Mouse (Mus musculus) B cell, adult (primary cell): ENCODE measurements around the gene Cnksr3. TPM values are rescaled to one million over a fixed set of nuclear protein-coding genes. Genes with fewer than 3 reads are reported as not detected.

ENCODE experiments used
- total RNA-seq: library from RNA; stranded (reverse); gene quantifications from 4 replicates; pipeline ENCODE4 v1.2.4, GENCODE M21; 2023; ENCODE audit not compliant: inconsistent age

Cnksr3 gene
- total RNA-seq = 8.4 to 9.6 TPM (median 8.9 TPM) in 4 replicates

DNA sequence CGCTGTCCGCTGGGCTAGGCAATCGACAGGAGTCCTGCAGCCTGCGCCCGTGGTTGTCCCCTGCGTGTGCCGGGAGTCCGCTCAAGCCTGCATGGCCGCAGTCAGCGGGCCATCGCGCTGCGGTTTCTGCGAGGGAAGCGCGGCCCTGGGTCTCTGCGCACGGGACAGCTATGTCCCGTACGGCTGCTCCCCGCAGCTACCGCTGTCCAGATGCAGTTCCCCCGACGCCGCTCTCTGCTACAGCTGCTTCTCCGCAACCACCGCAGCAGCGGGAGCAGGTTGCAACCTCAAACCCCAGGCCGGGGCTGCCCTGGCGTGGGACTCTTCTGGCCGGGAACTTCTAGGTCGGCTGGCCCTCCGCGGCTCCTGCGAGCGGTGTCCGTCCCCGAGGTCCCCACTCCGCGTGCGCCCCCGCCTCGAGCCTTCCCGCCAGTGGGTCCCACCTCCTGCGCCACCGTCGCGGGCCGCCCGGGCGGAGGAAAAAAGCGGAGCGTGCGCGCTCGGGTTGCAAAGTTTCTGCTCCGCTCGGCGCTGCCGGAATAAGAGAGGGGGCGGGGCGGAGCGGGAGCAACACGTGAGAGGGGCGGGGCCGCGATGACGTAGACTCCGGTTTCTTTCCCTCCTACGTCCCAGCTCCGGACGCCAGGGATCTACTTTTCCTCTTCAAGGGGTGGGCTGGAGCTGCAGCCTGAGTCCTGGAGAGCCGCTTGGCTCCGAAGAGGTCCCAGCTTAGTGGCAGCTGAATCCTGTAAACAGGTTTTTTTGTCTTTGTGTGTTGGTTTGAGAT, at the start of gene Cnksr3:
TSS of gene Cnksr3 (minus strand) at position 542 of the 787 bp plus-strand sequence.

Other genes starting within 250 kb of the Cnksr3 start
- 8.8 to 15.0 TPM (median 11.2 TPM) in 4 replicates for gene Ipcef1, start 159.8 kb downstream of the Cnksr3 start, total RNA-seq